Mouse (Mus musculus) erythroblast, embryonic 14.5 days (primary cell): ENCODE measurements around the gene Emc6.

Experiments
- GATA1 ChIP-seq: IDR thresholded peaks from 2 replicates; pipeline ENCODE4 v1.6.1; 2012; ENCODE audit warnings: low read length, inconsistent platforms, mixed read lengths
- TAL1 ChIP-seq: IDR thresholded peaks from 3 replicates; pipeline ENCODE4 v1.6.1; 2012; ENCODE audit warnings: low read length, inconsistent platforms, mixed read lengths

GRCm38 (mm10) chr11:73222846-73223245 lies 46.0 kb upstream of the Emc6 start:
- TF ChIP-seq GATA1 = no peak
- TF ChIP-seq TAL1 = no peak
